Mouse (Mus musculus) cerebellum, postnatal 25 days (tissue): ENCODE measurements around the gene Nuak1.

ENCODE experiments used
- DNase-seq, 2 experiments: peaks; one replicate each; pipeline ENCODE4 v3.0.0; 2021; ENCODE audit warnings: mixed read lengths in 2 of 2

Nuak1 gene

DNA sequence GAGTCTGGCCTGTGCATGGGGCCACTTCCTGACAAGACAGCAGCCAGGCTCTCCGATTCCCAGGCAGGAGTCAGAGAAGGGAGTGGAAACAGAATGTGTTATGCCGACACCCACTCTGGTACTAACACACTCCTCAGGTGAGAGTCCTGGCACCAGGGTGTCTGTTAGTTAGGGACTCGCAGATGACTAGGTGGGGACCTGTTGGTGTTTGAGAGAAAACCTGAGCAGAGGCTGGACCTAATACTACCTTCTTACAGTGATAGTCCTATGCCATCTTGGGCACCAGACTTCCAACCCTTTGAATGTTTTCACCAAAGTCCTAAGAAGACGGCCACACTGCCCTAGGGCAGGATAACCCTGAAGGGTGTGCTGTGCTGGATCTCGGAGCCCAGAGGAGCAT lies 111.1 kb downstream of the Nuak1 start:
- no peak for DNase-seq

DNA sequence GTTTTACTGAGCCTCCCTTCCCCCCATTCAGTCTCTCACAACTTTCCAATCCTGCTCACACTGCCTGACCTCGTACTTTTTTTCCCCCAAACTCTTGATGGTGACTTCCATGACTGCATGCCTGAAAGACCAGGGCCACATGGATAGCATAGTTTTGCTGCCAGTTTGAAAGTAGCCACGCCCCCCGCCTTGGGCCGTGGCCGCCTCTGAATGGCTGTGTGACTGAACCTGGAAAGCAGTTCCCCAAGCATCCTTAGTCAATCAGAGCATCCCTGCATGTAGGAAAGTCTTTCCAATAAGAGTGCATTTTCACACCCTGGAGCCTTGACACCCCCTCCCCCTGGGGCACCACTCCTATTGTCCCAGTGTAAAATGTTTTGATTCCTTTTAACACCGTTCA lies 116.4 kb downstream of the Nuak1 start:
- DNase-seq = no peak
